Mouse (Mus musculus) midbrain, postnatal 0 days (tissue): ENCODE measurements at regions not wholly inside any gene's neighbourhood (a gene's known extent, or its start where the extent isn't known, plus 50 kb on each side); places are given as distances from the start of the nearest gene placed in this dataset.
"Not testable (repeated sequence)": the region's sequence is repeated elsewhere in the genome, so short reads cannot be mapped to it uniquely, and the experiment has no call there.

ENCODE experiments used
- ATAC-seq: fragments of 200-750 bp; cut with Nextera tagmentation; 2 replicates; pipeline ENCODE4 v1.8.0; 2017; ENCODE audit warnings: moderate number of reproducible peaks, mild to moderate bottlenecking, moderate TSS enrichment, moderate library complexity; ENCODE audit not compliant: low FRiP score
- DNase-seq: peaks from one replicate; pipeline ENCODE4 v3.0.0-alpha.2; 2015; ENCODE audit warnings: low spot score
- H3K27ac ChIP-seq: fragments of 300-500 bp; sonication (generic); 2 replicates; pipeline ENCODE4 v1.5.1; 2014; ENCODE audit warnings: low read depth, mild to moderate bottlenecking, low read length, mixed read lengths
- H3K27me3 ChIP-seq: fragments of 300-500 bp; sonication (generic); 2 replicates; pipeline ENCODE4 v1.6.1; 2014; ENCODE audit warnings: low read length, control low read depth, mixed read lengths; ENCODE audit not compliant: insufficient read depth
- H3K36me3 ChIP-seq: fragments of 300-500 bp; sonication (generic); 2 replicates; pipeline ENCODE4 v1.6.1; 2014; ENCODE audit warnings: low read length, control low read depth, mixed read lengths; ENCODE audit not compliant: insufficient read depth
- H3K4me1 ChIP-seq: fragments of 300-500 bp; sonication (generic); 2 replicates; pipeline ENCODE4 v1.6.1; 2014; ENCODE audit warnings: mild to moderate bottlenecking, control low read depth, antibody characterized with exemption, low read length, mixed read lengths; ENCODE audit not compliant: insufficient read depth
- H3K4me2 ChIP-seq: fragments of 300-500 bp; sonication (generic); 2 replicates; pipeline ENCODE4 v1.6.1; 2014; ENCODE audit warnings: low read depth, mild to moderate bottlenecking, low read length, mixed read lengths; ENCODE audit not compliant: poor library complexity, severe bottlenecking
- H3K4me3 ChIP-seq: fragments of 300-500 bp; sonication (generic); 2 replicates; pipeline ENCODE4 v1.5.1; 2014; ENCODE audit warnings: low read depth, mild to moderate bottlenecking, low read length, moderate library complexity
- H3K9ac ChIP-seq: fragments of 300-500 bp; sonication (generic); replicated peaks from 2 replicates; pipeline ENCODE4 v1.6.1; 2014; ENCODE audit warnings: mild to moderate bottlenecking, low read length, moderate library complexity, mixed read lengths; ENCODE audit not compliant: poor library complexity, severe bottlenecking
- H3K9me3 ChIP-seq: fragments of 300-500 bp; sonication (generic); 2 replicates; pipeline ENCODE4 v1.6.1; 2016; ENCODE audit warnings: low read length, control low read depth
- CTCF ChIP-seq: IDR thresholded peaks from 2 replicates; pipeline ENCODE4 v1.5.1; 2016; ENCODE audit warnings: antibody characterized with exemption, mild to moderate bottlenecking
- WGBS: fragments of 180-500 bp; shearing (Covaris S2); extraction: QIAGEN DNeasy Blood & Tissue Kit; methylation state at CpG from one replicate; pipeline ENCODE4 v1.1.7; 2014; 5-methylcytosine and 5-hydroxymethylcytosine counted together

GRCm38 (mm10) chr8:35101701-35102100 lies 663.9 kb upstream of the Gm19410 start:
- 76% methylated on average over 5 of the region's 5 CpGs for WGBS
- Histone ChIP-seq H3K36me3 (no peaks in the 10 kb centered on the region), H3K27me3 (no peaks in the 10 kb centered on the region), H3K27ac (no peak overlapping the region), H3K4me2 (no peak overlapping the region), H3K4me3 (no peak overlapping the region), H3K9me3 (no peaks in the 10 kb centered on the region), H3K9ac (no peak overlapping the region), H3K4me1 (no peaks in the 10 kb centered on the region)
- no peak for TF ChIP-seq CTCF
- no peak for DNase-seq
- ATAC-seq = no peak

DNA sequence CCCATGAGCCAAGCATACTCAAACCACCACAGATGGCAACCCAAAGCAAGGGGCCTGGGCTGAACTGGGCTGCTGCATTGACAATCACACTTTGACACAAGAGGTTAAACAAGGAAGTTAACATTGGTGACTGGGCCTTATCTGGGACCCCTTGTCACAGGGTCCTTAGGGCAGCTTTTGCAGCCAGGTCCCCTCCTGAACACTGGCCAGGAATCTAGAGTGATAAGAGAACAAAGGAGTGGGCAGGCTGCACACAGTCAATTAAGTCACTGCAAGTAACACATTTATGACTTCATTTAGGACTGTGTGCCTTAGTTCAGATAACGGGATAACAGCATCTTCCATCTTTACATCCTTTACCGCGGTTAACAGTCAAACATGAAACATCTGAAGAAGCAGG lies 663.5 kb upstream of the Gm19410 start:
- not testable (repeated sequence) for H3K9ac ChIP-seq, H3K27ac ChIP-seq, ATAC-seq, H3K4me1 ChIP-seq, H3K4me3 ChIP-seq, DNase-seq, H3K36me3 ChIP-seq, H3K27me3 ChIP-seq, H3K9me3 ChIP-seq, H3K4me2 ChIP-seq
- WGBS = 91% methylated on average over 3 of the region's 3 CpGs

- not testable (repeated sequence) for H3K4me1 ChIP-seq, H3K36me3 ChIP-seq, H3K4me3 ChIP-seq, H3K9ac ChIP-seq, H3K27ac ChIP-seq, ATAC-seq, DNase-seq, H3K9me3 ChIP-seq, H3K4me2 ChIP-seq, H3K27me3 ChIP-seq
These were observed 661.1 kb upstream of the Gm19410 start for GRCm38 (mm10) chr8:35104465-35104876.

DNA sequence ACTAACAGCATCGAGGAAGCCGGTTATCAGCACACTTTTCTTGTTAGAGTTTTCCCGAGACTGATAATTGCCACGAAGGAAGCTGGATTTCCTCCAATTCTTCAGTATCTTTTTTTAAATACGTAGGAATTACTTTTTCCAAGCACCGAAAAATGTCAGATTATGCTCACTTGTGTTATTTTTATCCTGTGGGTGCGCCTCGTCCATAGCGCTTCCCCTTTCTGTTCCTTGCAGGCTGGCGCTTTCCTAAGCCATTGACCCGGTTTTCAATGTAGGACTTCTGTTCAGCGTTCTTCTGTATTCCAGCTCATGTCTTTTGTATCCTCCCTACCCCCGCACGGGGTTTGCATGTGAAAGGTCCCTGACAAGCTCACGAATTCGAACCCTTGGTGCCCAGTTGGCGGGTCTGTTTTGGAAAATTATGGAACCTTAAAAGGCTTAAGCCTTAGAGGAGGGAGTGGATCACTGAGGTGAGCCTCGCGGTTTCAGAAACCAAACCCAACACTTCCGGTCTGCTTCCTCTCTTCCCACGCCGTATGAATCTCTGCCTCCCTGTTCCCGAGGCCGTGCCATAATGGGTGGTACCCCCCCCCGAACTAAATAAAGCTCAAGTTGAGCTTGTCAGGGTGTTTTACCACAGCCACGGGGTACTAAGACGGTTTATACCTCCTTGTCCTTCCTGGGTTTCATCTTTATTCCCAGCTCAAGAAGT lies 655.9 kb upstream of the Gm19410 start:
- no peaks in the 10 kb centered on the region for H3K9me3 ChIP-seq
- no peak overlapping the region for H3K9ac ChIP-seq
- no peak for ATAC-seq
- H3K36me3 ChIP-seq = no peaks in the 10 kb centered on the region
- no peak for TF ChIP-seq CTCF
- H3K27me3 ChIP-seq = no peaks in the 10 kb centered on the region
- no peaks in the 10 kb centered on the region for H3K4me1 ChIP-seq
- H3K4me3 ChIP-seq = no peak overlapping the region
- H3K27ac ChIP-seq = no peak overlapping the region
- no peak overlapping the region for H3K4me2 ChIP-seq
- no peak for DNase-seq
- WGBS = 81% methylated on average over 27 of the region's 27 CpGs

DNA sequence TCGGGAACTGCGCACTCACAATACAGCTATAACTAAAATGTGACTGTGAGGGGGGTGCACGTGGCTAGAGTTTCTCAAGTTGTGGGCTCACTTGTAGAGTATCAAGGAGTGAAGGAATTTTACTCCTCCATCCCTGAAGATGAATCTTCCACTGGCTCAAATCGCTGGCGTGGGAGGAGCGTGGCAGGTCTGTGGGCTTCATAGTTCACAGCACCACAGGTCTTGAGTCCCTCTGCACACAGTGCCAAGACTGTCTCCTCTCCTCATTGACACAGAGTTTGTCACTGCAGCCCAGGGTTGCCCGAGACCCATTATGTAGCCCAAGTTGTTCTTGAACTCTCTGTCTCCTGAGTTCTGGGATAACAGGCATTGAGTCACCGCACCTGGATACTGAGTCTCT lies 655.3 kb upstream of the Gm19410 start:
- Histone ChIP-seq H3K9ac (no peak overlapping the region), H3K36me3 (no peaks in the 10 kb centered on the region), H3K27me3 (no peaks in the 10 kb centered on the region), H3K9me3 (no peaks in the 10 kb centered on the region), H3K27ac (no peak overlapping the region), H3K4me3 (no peak overlapping the region), H3K4me2 (no peak overlapping the region), H3K4me1 (no peaks in the 10 kb centered on the region)
- 92% methylated on average over 8 of the region's 8 CpGs for WGBS
- ATAC-seq (no peak), DNase-seq (no peak)
- no peak for TF ChIP-seq CTCF

DNA sequence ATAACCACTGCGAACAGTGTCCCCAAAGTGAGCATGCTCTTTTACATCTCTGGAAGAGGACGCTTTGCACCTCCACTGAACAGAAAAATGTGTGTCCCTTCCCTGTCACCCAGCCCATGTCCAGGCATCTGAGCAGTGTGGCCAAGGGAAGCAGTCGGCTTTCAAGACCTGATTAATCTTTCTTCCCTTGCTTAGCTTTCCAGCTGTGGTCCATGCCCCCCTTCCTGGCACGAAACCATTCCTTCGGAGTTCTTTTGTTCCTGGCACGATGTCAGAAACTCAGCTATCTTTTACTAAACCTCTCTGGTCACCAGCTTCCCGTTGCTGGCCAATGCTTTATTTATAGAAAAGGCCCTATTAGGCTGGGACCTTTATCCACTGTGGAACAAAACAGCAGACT lies 654.5 kb upstream of the Gm19410 start:
- Histone ChIP-seq H3K9me3 (no peaks in the 10 kb centered on the region), H3K4me1 (no peaks in the 10 kb centered on the region), H3K27ac (no peak overlapping the region), H3K9ac (no peak overlapping the region), H3K36me3 (no peaks in the 10 kb centered on the region), H3K4me3 (no peak overlapping the region), H3K4me2 (no peak overlapping the region), H3K27me3 (no peaks in the 10 kb centered on the region)
- WGBS = 52% methylated on average over 7 of the region's 7 CpGs
- ATAC-seq = no peak
- no peak for DNase-seq
- TF ChIP-seq CTCF = no peak
